Mouse (Mus musculus): ENCODE measurements around the gene Grtp1.

DNA sequence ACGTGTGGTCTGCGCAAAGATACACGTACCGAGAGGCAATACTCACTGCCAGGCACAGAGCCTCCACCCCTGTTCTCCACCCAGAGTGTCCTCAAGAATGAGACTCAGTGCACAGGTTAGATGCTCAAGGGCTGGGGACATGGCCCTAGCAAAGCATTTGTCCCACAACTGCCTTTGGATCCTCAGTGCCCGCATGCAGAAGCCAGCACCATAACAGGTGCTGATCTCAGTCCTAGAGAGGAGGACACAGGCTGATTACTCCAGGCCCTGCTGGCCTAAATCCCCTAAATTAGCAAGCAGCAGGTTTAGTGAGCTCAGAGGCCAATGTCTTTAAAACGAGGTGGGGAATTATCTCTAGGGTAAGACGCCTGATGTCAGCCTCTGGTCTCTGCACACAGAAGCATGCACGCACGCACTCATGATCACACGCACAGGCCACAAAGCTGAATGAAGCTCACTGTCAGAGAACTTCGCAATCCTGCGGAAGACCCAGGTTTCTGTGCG, 12.3 kb downstream of the Grtp1 start:
- no peak for TF ChIP-seq CTCF (IDR thresholded peaks at IDR 0.05; ENCODE audit: low read depth, low read length)
- TF ChIP-seq POLR2A (IDR thresholded peaks at IDR 0.05; ENCODE audit: borderline replicate concordance, low read depth, low read length), result no peak

All from bone marrow macrophage, adult 2 months (primary cell).